Mouse (Mus musculus) ES-E14 (cell line): Measurements from ENCODE around the gene Sfrp5. TPM values are rescaled to one million over a fixed set of nuclear protein-coding genes. Genes with fewer than 3 reads are reported as not detected.

Experiments
- DNase-seq: peaks from one replicate; pipeline ENCODE4 v3.0.0-alpha.2; 2013; ENCODE audit warnings: low read depth, low spot score
- H3K27ac ChIP-seq: 2 replicates; pipeline ENCODE4 v1.5.1; 2012; ENCODE audit warnings: low read depth, mild to moderate bottlenecking, low read length, moderate library complexity, mixed read lengths; ENCODE audit not compliant: poor library complexity, insufficient read depth, severe bottlenecking
- H3K36me3 ChIP-seq: 2 replicates; pipeline ENCODE4 v1.6.1; 2012; ENCODE audit warnings: mild to moderate bottlenecking, low read length, moderate library complexity, mixed read lengths; ENCODE audit not compliant: control insufficient read depth, poor library complexity, insufficient read depth, severe bottlenecking
- H3K4me1 ChIP-seq, 2 experiments: fragments of 150-350 bp in 1 of 2; sonication (generic) in 1 of 2; 2 replicates each; pipeline ENCODE4 v1.6.1; 2012; ENCODE audit warnings: low read length in 2 of 2, mild to moderate bottlenecking in 1 of 2, mixed read lengths in 1 of 2; ENCODE audit not compliant: control insufficient read depth in 2 of 2, insufficient read depth in 2 of 2, poor library complexity in 1 of 2
- H3K4me3 ChIP-seq, 2 experiments: fragments of 150-350 bp in 1 of 2; sonication (generic) in 1 of 2; 2 replicates each; pipeline ENCODE4 v1.5.1; 2012; ENCODE audit warnings: low read length in 2 of 2, low read depth in 1 of 2, mild to moderate bottlenecking in 1 of 2, mixed read lengths in 1 of 2; ENCODE audit not compliant: insufficient read depth in 1 of 2, poor library complexity in 1 of 2, severe bottlenecking in 1 of 2
- H3K9ac ChIP-seq: 2 replicates; pipeline ENCODE4 v1.6.1; 2012; ENCODE audit warnings: low read depth, mild to moderate bottlenecking, low read length, mixed read lengths; ENCODE audit not compliant: poor library complexity, insufficient read depth, severe bottlenecking
- H3K9me3 ChIP-seq: fragments of 150-350 bp; sonication (generic); 2 replicates; pipeline ENCODE4 v1.6.1; 2012; ENCODE audit warnings: low read depth, mild to moderate bottlenecking, low read length; ENCODE audit not compliant: control insufficient read depth, insufficient read depth
- CHD2 ChIP-seq: IDR thresholded peaks from 2 replicates; pipeline ENCODE4 v1.6.1; 2014; ENCODE audit warnings: mild to moderate bottlenecking, low read depth, low read length, inconsistent platforms
- HCFC1 ChIP-seq: IDR thresholded peaks from 2 replicates; pipeline ENCODE4 v1.6.1; 2012; ENCODE audit warnings: low read length, inconsistent platforms, borderline replicate concordance; ENCODE audit not compliant: insufficient read depth
- MAFK ChIP-seq: IDR thresholded peaks from 2 replicates; pipeline ENCODE4 v1.6.1; 2014; ENCODE audit warnings: mild to moderate bottlenecking, low read depth, low read length, inconsistent platforms; ENCODE audit not compliant: insufficient read depth
- ZC3H11A ChIP-seq: IDR thresholded peaks from 2 replicates; pipeline ENCODE4 v1.6.1; 2012; ENCODE audit warnings: low read depth, mild to moderate bottlenecking, inconsistent platforms, low read length, borderline replicate concordance
- ZNF384 ChIP-seq: IDR thresholded peaks from 2 replicates; pipeline ENCODE4 v1.6.1; 2012; ENCODE audit warnings: low read depth, low read length, inconsistent platforms
- in situ Hi-C, 2 experiments: fragments of 600-800 bp; cut with MboI; formaldehyde crosslinking; loops; one replicate each; pipeline ENCODE4 v1.15.1; 2025; ENCODE audit warnings: low sequenced_read_pairs in 2 of 2, inconsistent platforms in 1 of 2; ENCODE audit not compliant: unreplicated experiment in 2 of 2
- total RNA-seq: library from RNA; depleted of rRNA; stranded (reverse); fragments of 300-350 nt; gene quantifications from 2 replicates; pipeline ENCODE4 v1.2.3, GENCODE M21; 2012

The Sfrp5 gene
- total RNA-seq, 1 experiment: 6.0 TPM

DNA sequence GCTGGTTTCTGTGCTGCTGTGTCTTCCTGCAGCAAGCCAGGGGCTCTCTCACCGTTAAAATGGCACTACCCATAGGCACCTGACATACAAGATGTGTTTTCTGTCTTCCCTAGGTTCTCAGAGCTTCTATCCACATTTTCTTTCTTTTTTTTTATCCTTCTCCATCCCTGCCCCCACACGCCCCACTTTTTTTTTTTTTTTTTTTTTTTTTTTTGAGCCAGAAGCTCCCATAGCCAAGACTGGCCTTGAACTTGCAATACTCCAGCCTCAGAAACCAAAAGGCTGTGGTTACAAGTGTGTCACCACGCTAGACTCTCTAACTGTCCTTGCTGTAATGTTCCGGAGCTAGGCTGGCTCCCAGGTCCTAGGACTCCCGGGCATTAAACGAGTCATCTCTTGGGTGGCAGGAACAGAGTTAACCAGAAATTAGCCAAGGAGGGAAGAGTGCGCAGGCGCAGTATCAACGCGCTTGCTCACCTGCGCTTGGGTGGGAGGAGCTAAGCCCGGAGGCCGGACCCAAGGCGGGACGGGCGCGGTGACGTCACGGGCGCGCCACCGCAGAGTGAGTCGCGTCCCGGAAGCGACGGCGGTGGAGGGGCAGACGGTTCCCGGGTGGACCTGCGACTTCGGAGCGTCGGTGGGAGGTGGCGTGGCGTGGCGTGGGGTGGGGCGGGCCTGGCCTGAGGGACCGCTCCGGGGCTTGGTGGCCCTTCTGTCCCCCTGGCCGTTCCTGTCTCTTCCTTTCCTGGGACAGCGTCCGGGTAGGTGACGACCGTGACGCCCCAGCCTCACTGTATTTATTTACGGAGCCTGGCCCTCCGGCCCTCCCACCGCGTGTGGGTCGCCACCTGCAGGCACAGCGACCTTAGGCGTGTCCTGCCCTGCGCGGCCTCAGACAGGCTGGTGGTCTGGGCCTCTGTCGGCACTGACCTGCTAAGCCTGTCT is 31.8 kb downstream of the Sfrp5 start:
- TF ChIP-seq HCFC1: peak; percentile 71
- TF ChIP-seq ZC3H11A: no peak
- TF ChIP-seq ZNF384: peak; percentile 64; the same call in 1 of the 2 replicates
- Histone ChIP-seq H3K27ac (no peak overlapping the region), H3K4me1 (peaks cover 0 to 3% of the 10 kb centered on the region in 2 experiments; a peak in 1 of 4 replicates), H3K9ac (peak overlapping the region; percentile 85), H3K4me3 (peak overlapping the region; percentile 80 to 97), H3K36me3 (no peaks in the 10 kb centered on the region), H3K9me3 (no peaks in the 10 kb centered on the region)
- peak; percentile 90 for DNase-seq
- in situ Hi-C loops: no loop called here

DNA sequence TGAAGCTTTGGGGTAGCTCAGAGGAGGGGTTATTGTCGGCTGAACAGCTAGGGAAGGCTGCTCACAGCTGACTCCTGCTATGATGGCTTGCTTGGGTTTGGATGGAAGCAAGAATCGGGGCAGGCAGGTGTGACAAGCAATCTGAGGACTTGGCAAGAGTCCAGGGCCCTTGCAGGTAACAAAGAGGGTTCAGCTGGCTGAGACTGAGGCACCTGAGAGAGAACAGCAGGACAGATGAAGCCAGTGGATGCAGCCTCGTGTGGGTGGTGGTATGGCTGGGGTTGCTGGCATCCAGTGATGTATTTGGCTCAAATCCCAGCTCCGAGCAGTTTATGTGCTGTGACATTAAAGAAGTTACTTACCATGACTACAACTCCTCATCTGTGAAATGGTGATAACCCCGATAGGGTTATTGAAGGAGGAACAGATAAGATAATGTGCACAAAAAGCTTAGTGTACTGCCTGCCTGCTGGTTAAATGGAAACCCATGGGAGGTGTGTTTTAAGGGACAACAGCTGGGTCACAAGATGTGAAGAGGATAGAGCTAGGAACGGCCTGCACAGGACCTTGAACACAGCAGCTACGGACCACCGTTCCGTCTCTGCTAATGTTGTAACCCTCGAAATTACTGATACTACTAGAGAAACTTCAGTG is 32.6 kb downstream of the Sfrp5 start:
- no peaks in the 10 kb centered on the region for H3K9me3 ChIP-seq
- DNase-seq: no peak

DNA sequence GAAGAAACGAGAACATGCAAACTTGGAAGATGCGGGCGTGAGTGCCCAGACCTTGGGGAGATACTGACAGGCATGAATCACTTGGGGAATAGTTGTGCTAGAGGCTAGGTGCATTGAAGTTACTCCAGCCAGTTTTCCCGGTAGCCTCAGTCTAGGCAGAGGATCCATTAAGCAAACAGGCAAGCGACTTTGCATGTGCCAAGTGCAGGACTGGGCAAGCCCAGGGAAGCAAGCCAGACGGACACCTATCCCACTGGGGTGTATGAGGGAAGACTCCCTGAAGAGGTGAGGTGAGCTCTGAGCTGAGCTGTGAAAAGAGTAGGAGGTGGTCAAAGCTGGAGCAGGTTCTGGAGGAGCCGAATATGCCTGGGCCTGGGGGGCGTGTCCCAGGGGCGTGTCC is 34.6 kb downstream of the Sfrp5 start:
- no peaks in the 10 kb centered on the region for H3K9me3 ChIP-seq
- peaks cover 0 to 3% of the 10 kb centered on the region in 2 experiments; a peak in 1 of 4 replicates for H3K4me1 ChIP-seq
- no peak for DNase-seq
- H3K4me3 ChIP-seq: no peak overlapping the region
- no peaks in the 10 kb centered on the region for H3K36me3 ChIP-seq
- in situ Hi-C loops: no loop called here
- H3K9ac ChIP-seq: no peak overlapping the region
- TF ChIP-seq MAFK: no peak
- no peak for TF ChIP-seq ZC3H11A
- H3K27ac ChIP-seq: no peak overlapping the region

More for the DNA sequence above, 32.6 kb downstream of the Sfrp5 start:
- H3K9ac ChIP-seq: no peak overlapping the region
- H3K27ac ChIP-seq: no peak overlapping the region
- H3K4me3 ChIP-seq: no peak overlapping the region
- H3K4me1 ChIP-seq: peaks cover 0 to 3% of the 10 kb centered on the region in 2 experiments; a peak in 1 of 4 replicates
- in situ Hi-C loops: no loop called here
- no peaks in the 10 kb centered on the region for H3K36me3 ChIP-seq
- TF ChIP-seq ZC3H11A: no peak
- TF ChIP-seq MAFK: no peak
- TF ChIP-seq ZNF384: no peak
- TF ChIP-seq HCFC1: no peak
- TF ChIP-seq CHD2: no peak

- Histone ChIP-seq H3K9ac (no peak overlapping the region), H3K27ac (no peak overlapping the region), H3K4me3 (no peak overlapping the region), H3K9me3 (no peaks in the 10 kb centered on the region), H3K36me3 (no peaks in the 10 kb centered on the region), H3K4me1 (peaks cover 0 to 3% of the 10 kb centered on the region in 2 experiments; a peak in 1 of 4 replicates)
- TF ChIP-seq CHD2 (no peak), MAFK (no peak), ZC3H11A (no peak), ZNF384 (no peak), HCFC1 (no peak)
- no peak for DNase-seq
- in situ Hi-C loops: no loop called here
Measured at GRCm38 (mm10) chr19:42166766-42167165, 35.3 kb downstream of the Sfrp5 start.

GRCm38 (mm10) chr19:42166130-42166529 is 35.9 kb downstream of the Sfrp5 start:
- H3K9ac ChIP-seq: no peak overlapping the region
- peaks cover 0 to 2% of the 10 kb centered on the region in 2 experiments; a peak in 1 of 4 replicates for H3K4me1 ChIP-seq
- H3K36me3 ChIP-seq: no peaks in the 10 kb centered on the region
- DNase-seq: peak; percentile 78
- no peaks in the 10 kb centered on the region for H3K9me3 ChIP-seq
- in situ Hi-C loops: no loop called here
- H3K4me3 ChIP-seq: no peak overlapping the region
- no peak overlapping the region for H3K27ac ChIP-seq
- no peak for TF ChIP-seq MAFK
- TF ChIP-seq CHD2: no peak
- no peak for TF ChIP-seq HCFC1
- peak; percentile 52; the same call in 1 of the 2 replicates for TF ChIP-seq ZNF384
- peak; percentile 76; the same call in 1 of the 2 replicates for TF ChIP-seq ZC3H11A
